Mouse (Mus musculus): ENCODE results near the gene Pim1.

Gene Pim1

DNA sequence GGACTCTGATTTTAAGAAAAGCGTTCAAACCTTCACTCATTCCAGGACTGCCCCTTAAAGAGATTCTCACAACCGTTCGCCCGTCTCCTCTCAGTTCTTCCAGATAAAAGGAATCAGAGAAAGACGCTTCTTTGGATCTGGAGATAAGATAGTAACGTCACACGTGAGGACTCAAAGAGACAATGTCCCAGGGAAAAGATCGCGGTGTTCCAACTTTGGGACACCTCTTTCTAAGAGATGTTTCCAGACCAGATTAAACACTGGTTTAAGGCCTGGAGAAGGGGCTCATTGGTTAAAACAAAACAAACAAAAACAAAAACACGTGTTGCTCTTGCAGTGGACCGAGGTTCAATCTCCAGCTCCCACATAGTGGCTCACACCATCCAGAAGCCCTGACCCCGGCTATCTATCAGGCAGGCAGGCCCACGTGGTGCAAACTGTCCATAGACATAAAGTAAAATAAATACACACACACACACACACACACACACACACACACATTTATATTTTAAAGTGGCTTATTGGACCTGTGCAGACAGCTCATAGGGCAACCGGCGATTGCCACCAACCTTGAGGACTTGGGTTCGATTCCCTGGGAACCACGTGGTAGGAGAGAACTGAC is 25.9 kb upstream of the Pim1 start:
- ATAC-seq (ENCODE audit: insufficient number of reproducible peaks, low FRiP score, low TSS enrichment) = no peak

DNA sequence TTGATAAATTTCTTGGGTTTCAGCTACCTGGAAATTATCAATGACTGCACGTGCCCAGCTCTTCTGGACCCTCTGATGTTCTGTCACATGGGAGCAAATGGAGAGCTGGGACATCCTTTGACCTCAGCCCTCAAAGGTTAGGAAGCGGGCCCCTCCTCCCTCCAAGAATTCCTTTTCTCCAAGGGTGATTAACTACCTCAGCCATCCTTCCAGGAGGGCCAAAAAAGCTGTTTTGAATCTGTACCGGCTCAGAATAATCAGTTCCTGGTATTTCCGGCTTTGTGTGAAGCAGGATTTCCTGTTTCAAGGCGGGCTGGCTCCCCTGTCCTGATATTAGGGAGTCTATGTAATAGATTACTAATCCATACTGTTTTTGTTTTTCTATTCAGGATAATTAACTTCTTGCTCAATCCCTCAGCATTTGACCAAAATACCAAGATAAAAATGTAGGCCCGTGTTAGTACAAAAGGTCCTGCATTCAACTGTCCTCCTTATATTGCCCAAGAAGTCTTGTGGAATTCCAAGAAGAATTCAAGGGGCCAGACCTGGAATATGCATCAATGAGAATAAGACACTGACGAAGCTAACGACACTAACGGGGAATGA is 25.0 kb upstream of the Pim1 start:
- ATAC-seq (ENCODE audit: insufficient number of reproducible peaks, low FRiP score, low TSS enrichment) = no peak

DNA sequence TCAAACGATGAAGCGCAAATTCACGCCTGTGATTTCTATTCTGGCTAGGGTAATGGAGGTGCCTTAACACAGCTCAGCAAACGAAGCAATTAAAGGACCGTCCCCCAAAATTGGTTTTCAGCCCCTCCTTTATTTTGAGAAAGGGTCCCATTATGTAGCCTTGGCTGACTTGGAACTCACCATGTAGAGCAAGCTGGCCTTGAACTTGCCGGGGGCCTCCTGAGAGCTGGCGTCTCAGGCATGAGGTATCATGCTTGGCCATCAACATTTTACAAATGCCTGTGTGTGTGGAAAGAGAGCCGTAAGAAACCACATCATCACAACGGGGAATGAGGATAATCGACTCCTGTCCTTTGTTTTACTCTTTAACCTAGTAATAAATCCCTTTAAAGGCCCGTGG is 23.5 kb upstream of the Pim1 start:
- no peak for ATAC-seq (ENCODE audit: insufficient number of reproducible peaks, low FRiP score, low TSS enrichment)

DNA sequence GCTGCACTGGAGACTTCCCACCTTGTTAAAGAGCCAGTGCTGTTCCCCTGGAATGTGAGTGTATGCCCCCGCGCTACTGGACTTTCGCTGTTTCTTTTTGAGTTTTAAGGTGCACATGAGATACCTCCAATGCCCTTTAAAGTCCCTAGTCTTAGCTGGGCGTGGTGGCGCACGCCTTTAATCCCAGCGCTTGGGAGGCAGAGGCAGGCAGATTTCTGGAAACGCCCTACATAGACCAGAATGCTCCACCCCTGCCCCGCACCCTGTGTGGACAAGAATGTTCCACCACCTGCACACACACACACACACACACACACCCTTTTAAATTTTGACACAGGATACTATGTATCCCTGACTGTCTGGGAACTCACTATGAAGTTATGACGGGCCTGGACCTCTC is 17.1 kb upstream of the Pim1 start:
- ATAC-seq (ENCODE audit: insufficient number of reproducible peaks, low FRiP score, low TSS enrichment) = no peak

DNA sequence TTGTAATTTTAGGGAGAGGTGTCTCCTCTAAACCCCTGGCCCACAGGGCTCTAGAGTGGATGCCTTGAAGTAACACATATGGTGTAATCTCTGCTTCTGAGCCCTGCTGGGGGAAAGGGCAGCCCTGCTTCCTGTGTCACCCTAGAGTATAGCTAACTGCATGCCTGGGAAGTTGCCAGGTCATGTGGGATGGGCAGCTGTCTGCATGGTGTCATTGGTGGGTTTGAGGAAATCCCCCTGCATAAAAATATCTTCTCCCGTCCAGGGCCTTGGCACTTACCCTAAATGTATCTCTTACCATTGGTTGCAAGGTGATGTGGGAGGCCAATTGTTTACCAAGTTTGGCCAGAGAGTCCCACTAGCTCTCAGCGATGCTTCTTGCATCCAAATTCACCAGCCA is 16.5 kb upstream of the Pim1 start:
- no peak for ATAC-seq (ENCODE audit: insufficient number of reproducible peaks, low FRiP score, low TSS enrichment)

DNA sequence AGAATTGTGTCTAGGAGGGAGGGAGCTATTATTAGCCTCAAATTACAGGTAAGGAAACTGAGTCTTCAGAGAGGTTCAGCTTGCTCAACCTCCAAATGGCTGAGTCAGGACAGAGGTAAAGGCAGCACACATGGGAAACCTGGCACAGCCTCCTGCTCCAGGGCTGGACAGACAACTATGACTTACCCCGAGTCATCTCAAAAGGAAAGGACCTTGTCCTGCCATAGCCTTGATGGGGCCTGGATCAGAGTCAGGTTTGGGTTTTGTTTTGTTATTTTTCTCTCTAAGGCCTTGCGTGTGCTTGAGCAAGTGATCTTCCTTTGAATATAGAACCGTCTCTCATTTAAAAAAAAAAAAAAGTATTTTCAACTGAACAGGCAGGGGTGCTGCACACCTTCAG is 15.4 kb upstream of the Pim1 start:
- ATAC-seq (ENCODE audit: insufficient number of reproducible peaks, low FRiP score, low TSS enrichment) = no peak

DNA sequence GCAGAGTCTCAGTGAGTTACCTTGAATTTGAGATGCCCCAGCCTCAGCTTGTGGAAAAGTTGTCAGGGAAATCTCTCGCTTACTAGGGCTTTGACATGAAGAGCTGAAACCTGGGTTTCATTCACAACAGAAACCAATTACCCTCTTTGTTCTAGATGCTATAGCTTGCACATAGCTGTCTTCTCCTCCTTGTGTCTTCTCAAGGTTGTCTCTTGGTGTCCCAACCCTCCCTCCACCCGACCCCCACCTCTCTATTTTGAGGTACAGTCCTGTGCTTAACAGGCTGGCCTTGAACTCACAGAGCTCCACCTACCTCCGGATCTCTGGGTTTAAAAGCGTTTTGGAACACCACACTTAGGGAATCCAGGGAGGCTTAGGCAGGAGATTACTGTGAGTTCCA is 14.1 kb upstream of the Pim1 start:
- ATAC-seq (ENCODE audit: insufficient number of reproducible peaks, low FRiP score, low TSS enrichment) = no peak

DNA sequence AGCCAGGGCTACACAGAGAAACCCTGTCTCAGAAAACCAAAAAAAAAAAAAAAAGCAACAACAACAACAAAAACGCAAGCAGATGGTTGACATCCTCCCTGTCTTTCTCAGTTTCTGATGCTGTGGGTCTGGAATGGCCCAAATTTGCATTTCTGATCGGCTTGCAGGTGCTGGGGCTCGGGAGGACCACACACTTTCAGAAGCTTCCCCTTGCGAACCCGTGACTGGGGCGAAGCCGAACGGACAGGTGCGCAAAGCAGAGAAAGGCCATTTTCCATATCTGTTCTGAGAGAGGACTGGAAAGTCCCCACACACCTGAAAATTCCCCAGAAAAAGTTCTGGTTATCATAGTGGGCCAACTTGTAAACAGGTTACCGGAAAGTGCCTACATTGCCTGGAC is 13.2 kb upstream of the Pim1 start:
- no peak for ATAC-seq (ENCODE audit: insufficient number of reproducible peaks, low FRiP score, low TSS enrichment)

DNA sequence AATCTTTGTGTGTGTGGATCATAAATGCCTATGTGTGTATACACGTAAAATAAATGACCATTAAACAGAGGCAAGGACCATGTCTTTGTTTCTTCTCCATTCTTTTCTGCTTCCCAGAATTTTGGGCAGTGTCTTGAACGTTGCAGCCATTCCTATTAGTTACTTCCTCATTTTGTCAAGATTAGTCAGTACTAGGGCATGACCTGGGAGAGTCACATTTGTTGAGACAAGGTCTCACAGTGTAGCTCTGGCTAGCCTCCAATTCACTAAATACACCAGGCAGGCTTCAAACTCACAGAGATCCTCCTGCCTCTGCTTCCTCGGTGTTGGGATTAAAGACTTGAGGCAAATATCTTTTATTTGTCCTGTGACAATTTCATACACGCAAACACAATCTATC is 12.3 kb upstream of the Pim1 start:
- ATAC-seq (ENCODE audit: insufficient number of reproducible peaks, low FRiP score, low TSS enrichment) = no peak

DNA sequence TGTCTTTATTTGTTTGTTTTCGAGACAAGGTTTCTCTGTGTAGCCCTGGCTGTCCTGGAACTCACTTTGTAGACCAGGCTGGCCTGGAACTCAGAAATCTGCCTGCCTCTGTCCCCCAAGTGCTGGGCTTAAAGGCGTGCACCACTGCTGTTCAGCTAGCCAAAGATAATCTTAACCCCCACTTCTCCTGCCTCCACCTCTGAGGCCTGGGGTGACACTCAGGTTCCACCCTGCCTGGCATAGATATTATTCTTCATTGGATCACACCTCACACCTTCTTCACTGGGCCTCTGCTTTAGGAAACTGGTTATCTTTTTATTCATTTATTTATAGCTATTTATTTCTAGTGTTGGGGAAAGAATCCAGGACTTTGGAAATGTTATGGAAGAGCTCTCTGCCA is 10.3 kb upstream of the Pim1 start:
- no peak for ATAC-seq (ENCODE audit: insufficient number of reproducible peaks, low FRiP score, low TSS enrichment)

DNA sequence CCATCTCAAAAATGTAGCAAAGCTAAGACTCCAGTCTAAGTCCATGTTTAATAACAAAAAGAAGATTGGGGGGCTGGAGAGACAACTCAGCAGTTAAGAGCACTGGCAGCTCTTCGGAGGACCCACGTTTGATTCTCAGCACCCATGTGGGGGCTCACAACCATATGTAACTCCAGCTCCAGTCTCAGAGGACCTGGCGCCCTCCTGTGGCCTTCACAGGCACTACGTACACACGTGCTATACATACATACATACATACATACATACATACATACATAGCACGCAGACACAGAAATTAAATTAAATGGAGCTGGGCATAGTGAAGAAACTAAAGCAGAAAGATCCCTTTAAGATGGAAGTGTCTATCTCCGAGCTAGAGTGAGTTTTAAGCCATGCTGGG is 7.9 kb upstream of the Pim1 start:
- ATAC-seq (ENCODE audit: insufficient number of reproducible peaks, low FRiP score, low TSS enrichment) = no peak

DNA sequence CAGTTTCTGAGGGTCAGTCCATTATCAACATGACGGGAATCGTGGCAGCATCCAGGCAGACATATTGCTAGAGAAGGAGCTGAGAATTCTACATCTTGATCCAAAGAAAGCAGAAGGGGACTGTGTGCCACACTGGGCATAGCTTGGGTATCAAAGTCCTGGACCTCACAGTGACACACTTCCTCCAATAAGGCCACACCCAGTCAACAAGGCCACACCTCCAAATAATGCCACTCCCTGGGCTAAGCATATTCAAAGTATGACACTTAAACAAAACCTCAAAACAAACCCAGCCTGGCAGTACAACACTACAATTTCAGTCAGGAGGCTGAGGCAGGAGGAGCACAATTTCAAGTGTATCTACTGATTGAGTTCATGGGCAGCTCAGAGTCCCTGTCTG is 7.3 kb upstream of the Pim1 start:
- no peak for ATAC-seq (ENCODE audit: insufficient number of reproducible peaks, low FRiP score, low TSS enrichment)

DNA sequence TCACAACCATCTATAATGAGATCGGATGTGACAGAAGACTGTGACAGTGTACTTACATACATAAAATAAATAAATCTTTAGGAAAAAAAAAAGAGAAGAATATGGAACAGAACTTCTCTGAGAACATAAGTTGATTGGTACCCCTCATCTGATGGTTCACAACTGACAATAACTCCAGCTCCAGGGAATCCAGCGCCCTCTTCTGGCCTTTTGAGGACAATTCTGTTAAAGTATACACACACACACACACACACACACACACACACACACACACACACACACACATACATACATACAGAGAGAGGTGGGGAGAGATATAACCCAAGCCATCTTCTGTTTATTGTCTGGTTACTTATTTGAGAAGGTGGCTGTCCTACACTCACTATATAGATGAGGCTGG is 6.1 kb upstream of the Pim1 start:
- ATAC-seq (ENCODE audit: insufficient number of reproducible peaks, low FRiP score, low TSS enrichment) = no peak

DNA sequence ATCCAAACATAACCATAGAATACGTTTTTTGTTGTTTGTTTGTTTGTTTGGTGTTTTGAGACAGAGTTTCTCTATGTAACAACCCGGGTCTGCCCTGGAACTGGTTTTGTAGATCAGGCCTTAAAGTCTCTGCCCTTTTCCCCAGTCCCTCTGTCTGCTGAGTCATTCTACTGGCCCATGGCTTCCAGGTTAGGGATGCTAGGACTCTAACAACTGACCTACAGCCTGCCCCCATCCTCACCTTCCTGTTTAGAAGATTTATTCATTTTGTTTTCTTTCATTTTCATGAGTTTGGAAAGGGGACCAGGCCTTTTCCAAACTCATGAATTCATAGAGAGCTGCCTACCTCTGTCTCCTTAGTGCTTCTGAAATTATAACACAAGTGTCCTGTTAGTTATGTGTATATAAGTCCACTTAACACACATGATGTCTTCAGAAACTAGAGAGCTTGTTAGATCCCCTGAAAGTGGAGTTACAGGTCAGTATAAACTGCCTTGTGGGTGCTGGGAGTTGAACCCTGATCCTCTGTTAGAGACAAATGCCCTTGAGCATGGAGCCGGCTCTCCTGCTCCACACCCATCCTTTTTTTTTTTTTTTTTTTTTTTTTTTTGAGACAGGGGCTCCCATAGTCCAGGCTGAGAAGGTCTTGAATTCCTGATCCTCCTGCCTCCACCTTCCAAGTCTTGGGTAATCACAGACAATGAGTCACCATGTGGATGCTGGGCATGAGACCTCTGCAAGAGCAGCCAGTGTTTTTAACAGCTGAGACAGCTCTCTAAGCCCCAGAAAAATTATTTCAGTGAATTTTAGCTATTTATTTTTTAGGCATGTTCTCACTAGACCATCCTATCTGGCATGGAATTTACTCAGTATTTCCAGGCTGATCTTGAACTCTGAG is 5.0 kb upstream of the Pim1 start:
- ATAC-seq (ENCODE audit: insufficient number of reproducible peaks, low FRiP score, low TSS enrichment) = no peak

DNA sequence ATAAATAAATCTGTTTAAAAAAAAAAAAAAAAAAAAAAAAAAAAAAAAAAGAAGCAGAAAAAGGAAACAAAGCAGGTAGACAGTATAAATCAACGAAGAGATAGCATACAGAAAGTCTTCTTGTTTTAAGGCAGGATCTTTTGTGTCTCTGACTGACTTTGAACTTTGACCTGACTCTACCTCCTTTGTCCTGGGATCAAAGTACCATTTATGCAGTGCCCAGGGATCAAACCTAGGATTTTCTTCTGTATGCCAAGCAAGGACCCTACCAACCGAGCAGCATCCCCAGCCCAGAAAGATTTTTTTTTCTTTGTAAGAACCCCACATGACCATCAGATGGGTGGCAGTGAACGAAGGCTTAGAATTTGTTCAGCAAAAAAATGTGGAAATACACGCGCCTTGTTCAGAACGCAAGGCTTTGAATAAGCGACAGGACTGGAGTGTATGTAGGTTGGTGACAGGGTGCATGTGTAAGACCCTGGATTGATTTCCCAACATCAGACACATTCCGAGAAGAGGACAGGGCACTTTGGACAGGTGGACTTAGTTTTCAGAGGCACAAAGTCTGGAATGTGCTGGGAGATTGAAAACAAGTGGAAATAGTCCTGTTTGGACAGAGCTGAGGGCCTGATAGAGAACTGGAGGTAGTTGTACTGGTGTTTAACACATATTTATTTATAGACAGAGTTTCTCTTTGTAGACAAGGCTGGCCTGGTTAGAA is 2.1 kb upstream of the Pim1 start:
- ATAC-seq (ENCODE audit: insufficient number of reproducible peaks, low FRiP score, low TSS enrichment) = no peak

DNA sequence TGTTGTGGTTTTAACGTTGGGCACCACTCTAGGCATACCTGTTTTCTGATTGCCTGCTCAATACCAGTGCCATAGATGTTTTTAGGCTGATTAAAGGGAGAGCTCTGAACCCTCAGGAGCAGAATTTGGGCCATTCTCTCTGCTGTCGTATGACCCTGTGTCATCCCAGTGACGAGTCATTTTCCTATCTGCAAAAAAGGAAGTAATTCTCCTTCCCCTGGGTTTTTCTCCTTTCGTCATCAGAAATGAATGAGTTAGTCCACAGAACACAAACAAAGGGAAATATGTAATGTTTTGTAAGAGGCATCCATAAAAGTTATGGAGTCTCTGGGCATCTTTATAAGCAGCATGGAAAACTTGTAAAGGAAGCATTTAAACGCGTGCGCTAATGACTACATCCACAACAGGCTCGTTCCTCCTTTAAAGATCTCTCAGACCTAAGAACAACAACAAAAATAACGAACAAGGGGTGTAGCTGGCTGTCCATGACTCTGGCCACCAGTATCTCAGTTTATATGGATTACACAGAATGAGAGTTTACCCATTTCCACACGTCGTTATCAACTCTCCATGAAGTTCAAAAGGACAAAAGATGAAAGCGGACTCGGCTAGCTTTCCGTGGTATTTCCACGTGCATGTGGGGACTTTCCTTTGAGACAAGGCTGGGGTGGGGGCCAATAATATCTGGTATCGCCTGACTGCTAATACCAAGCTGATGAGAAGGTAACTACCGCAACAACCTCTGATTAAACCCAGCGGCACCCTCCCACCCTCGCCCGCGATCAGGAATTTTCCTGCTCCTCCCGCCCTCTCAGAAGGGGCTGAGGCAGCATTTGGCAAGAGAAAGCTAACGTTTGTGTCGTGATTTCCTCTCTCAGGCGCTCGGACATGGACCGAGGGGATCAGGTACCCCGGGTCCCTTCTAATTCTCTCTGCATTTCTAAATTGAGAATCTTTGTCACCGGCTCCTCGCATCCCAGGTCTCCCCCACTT is 1.3 kb upstream of the Pim1 start:
- ATAC-seq (ENCODE audit: insufficient number of reproducible peaks, low FRiP score, low TSS enrichment) = no peak

DNA sequence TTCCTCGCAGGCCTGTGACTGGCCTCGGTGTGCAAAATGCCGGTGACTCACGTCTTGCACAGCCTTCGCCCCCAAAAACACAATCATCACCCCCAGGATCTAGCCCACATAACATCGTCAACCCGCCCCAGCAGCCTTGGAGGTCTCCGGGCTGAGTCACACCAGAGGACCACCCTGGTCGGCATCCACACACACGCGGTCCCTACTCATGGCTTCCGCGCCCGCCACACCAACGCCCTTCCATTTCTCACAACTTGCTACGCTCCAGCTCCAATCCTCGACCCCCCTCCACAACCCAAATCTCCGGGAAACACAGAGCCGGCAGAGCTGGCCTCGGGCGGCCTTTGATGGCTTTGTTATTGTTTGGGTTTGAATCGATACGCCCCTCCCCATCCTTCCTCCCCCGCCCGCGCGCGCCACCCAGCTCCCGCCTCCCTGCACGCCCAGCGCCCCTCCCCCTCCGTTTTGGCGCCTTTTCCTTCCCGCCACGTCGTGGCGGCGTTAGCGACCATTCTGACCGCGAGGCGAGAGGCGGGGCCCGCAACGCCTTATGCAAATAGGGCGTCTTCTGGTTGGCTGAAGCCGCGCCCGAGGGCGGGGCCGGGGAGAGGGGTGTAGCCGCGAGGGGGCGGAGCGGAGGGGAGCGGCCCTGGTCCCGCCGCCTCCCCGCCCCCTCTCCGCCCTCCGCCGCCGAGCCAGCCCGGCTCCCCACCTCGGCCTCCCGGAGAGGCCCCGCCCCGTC is 411 bp upstream of the Pim1 start:
- ATAC-seq (ENCODE audit: insufficient number of reproducible peaks, low FRiP score, low TSS enrichment) = peak; percentile 89

DNA sequence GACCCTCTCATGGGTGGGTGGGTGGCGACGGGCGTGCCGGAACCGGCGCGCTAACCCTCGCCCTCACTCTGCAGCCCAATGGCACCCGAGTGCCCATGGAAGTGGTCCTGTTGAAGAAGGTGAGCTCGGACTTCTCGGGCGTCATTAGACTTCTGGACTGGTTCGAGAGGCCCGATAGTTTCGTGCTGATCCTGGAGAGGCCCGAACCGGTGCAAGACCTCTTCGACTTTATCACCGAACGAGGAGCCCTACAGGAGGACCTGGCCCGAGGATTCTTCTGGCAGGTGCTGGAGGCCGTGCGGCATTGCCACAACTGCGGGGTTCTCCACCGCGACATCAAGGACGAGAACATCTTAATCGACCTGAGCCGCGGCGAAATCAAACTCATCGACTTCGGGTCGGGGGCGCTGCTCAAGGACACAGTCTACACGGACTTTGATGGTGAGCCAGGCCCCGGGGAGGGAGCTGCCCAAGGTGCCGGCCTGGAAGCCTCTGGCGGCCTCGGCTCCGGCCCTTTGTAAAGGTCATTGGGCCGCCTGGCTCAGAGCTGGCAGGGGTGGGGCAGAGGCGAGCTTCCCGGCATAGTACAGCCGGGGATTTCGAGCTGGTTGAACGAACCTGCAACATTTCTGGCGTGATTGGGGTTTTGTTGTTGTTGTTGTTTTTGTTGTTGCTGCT is 1.2 kb downstream of the Pim1 start:
- ATAC-seq (ENCODE audit: insufficient number of reproducible peaks, low FRiP score, low TSS enrichment) = no peak
